ENCODE assay signal across 26 mouse cellular contexts in the genomic region with DNA sequence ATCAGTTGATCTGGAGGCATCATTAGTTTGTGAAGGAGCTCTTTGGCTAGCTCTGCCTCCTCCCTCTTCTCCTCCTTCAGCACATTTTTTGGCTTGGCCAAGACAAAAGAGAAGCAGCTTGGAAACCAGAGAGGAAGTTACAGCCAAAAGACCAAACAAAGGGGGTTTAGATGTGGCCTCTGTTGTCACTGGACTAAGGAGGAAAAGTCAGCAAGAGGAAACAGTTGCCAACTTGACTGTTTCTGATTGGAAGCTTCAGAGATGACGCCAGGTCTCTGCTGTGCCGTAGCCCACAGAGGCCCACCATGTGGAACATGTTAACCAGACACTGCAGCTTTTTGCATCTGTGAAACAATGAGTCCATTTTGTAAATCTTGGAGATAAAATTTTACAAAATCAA.
A peak's percentile ranks its signal among the peaks of the same experiment; 100 is the strongest.
DNase-seq lines count a peak whose midpoint lies in the region; ATAC-seq and TF ChIP-seq lines count a peak whose summit lies in the region.
"Had no signal": no experiment of that assay in that cellular context is flagged by ENCODE, and none has a peak within 500 bp of the region (broad histone marks: within the 10 kb centered on the region; RNA-seq: fewer than 3 reads in every experiment).

No protein-coding gene starts in this region.

- H3K4me2 ChIP-seq in hindbrain, postnatal 0 days (ENCODE audit: low read depth, low read length), result no peak overlapping the region
- H3K4me2 ChIP-seq in hindbrain, embryonic 14.5 days (replicated peaks), result no peak overlapping the region
- no peak overlapping the region for H3K4me2 ChIP-seq in limb, embryonic 15.5 days
- H3K4me2 ChIP-seq: embryonic facial prominence, embryonic 13.5 days; forebrain, embryonic 13.5 days; heart, embryonic 13.5 days; hindbrain, embryonic 15.5 days; intestine, embryonic 15.5 days had no signal

- no peaks in the 10 kb centered on the region for H3K36me3 ChIP-seq in hindbrain, postnatal 0 days (ENCODE audit: insufficient read depth, low read length)
- no peaks in the 10 kb centered on the region for H3K36me3 ChIP-seq in hindbrain, embryonic 14.5 days (replicated peaks; ENCODE audit: control insufficient read depth, insufficient read depth)
- peaks cover 32% of the 10 kb centered on the region for H3K36me3 ChIP-seq in limb, embryonic 15.5 days
- H3K36me3 ChIP-seq: forebrain, embryonic 10.5 days; heart, embryonic 10.5 days; heart, embryonic 13.5 days; hindbrain, embryonic 15.5 days; intestine, embryonic 15.5 days had no signal

- WGBS in hindbrain, postnatal 0 days, result 53% methylated on average over 2 of the region's 2 CpGs
- WGBS in hindbrain, embryonic 14.5 days, result 71% methylated on average over 2 of the region's 2 CpGs
- WGBS in limb, embryonic 15.5 days, result 58% methylated on average over 2 of the region's 2 CpGs

- no peak overlapping the region for H3K27ac ChIP-seq in hindbrain, postnatal 0 days
- H3K27ac ChIP-seq in hindbrain, embryonic 14.5 days, result no peak overlapping the region
- H3K27ac ChIP-seq in limb, embryonic 15.5 days, result peak overlapping the region; percentile 17; the same call in 1 of the 2 replicates
- H3K27ac ChIP-seq: embryonic facial prominence, embryonic 13.5 days; forebrain, embryonic 10.5 days; forebrain, embryonic 13.5 days; heart, adult 2 months; heart, embryonic 10.5 days; heart, embryonic 13.5 days; hindbrain, embryonic 15.5 days; intestine, embryonic 15.5 days had no signal

- peak; percentile 1 to 3 for DNase-seq in cerebellum, postnatal 10 days
- no peak for DNase-seq in cerebellum, adult 9-10 months
- peak; percentile 1 for DNase-seq in hindbrain, postnatal 0 days (ENCODE audit: low spot score)
- DNase-seq in hindbrain, embryonic 14.5 days (ENCODE audit: low spot score), result no peak
- peak; percentile 0 for DNase-seq in Muller cell, postnatal 12 days (ENCODE audit: inconsistent ontology term)
- no peak for DNase-seq in adrenal gland, postnatal 25 days
- no peak for DNase-seq in thymus, adult 18-20 months
- DNase-seq: adrenal gland, postnatal 10 days; cerebellum, adult 11 months; cerebellum, adult 2 months; cerebellum, postnatal 25 days; gastrocnemius, postnatal 10 days; heart, adult 2 months; heart, postnatal 14 days; heart, postnatal 4 days; kidney, adult 11 months had no signal

- no peaks in the 10 kb centered on the region for H3K27me3 ChIP-seq in hindbrain, postnatal 0 days (ENCODE audit: insufficient read depth, low read length)
- H3K27me3 ChIP-seq in hindbrain, embryonic 14.5 days (ENCODE audit: control insufficient read depth, insufficient read depth, low read length), result no peaks in the 10 kb centered on the region
- no peaks in the 10 kb centered on the region for H3K27me3 ChIP-seq in limb, embryonic 15.5 days
- H3K27me3 ChIP-seq: embryonic facial prominence, embryonic 13.5 days; forebrain, embryonic 13.5 days; heart, embryonic 13.5 days; hindbrain, embryonic 15.5 days; intestine, embryonic 15.5 days; Patski had no signal

- H3K4me3 ChIP-seq in hindbrain, postnatal 0 days (ENCODE audit: low read length), result no peak overlapping the region
- no peak overlapping the region for H3K4me3 ChIP-seq in hindbrain, embryonic 14.5 days (replicated peaks; ENCODE audit: low read length)
- H3K4me3 ChIP-seq in limb, embryonic 15.5 days, result no peak overlapping the region
- H3K4me3 ChIP-seq: embryonic facial prominence, embryonic 13.5 days; forebrain, embryonic 10.5 days; forebrain, embryonic 13.5 days; heart, adult 2 months; heart, embryonic 10.5 days; heart, embryonic 13.5 days; hindbrain, embryonic 15.5 days; intestine, embryonic 15.5 days had no signal

- no peak overlapping the region for H3K9ac ChIP-seq in hindbrain, postnatal 0 days (replicated peaks; ENCODE audit: low read length)
- no peak overlapping the region for H3K9ac ChIP-seq in hindbrain, embryonic 14.5 days
- no peak overlapping the region for H3K9ac ChIP-seq in limb, embryonic 15.5 days
- H3K9ac ChIP-seq: embryonic facial prominence, embryonic 13.5 days; forebrain, embryonic 13.5 days; heart, embryonic 13.5 days; hindbrain, embryonic 15.5 days; intestine, embryonic 15.5 days had no signal

- no peaks in the 10 kb centered on the region for H3K9me3 ChIP-seq in hindbrain, postnatal 0 days (ENCODE audit: low read length)
- no peaks in the 10 kb centered on the region for H3K9me3 ChIP-seq in hindbrain, embryonic 14.5 days (ENCODE audit: control insufficient read depth, low read length)
- no peaks in the 10 kb centered on the region for H3K9me3 ChIP-seq in limb, embryonic 15.5 days
- H3K9me3 ChIP-seq: embryonic facial prominence, embryonic 13.5 days; forebrain, embryonic 10.5 days; forebrain, embryonic 13.5 days; heart, embryonic 10.5 days; heart, embryonic 13.5 days; hindbrain, embryonic 15.5 days; intestine, embryonic 15.5 days had no signal

- no peaks in the 10 kb centered on the region for H3K4me1 ChIP-seq in hindbrain, postnatal 0 days (ENCODE audit: insufficient read depth, low read length)
- no peaks in the 10 kb centered on the region for H3K4me1 ChIP-seq in hindbrain, embryonic 14.5 days (replicated peaks; ENCODE audit: control insufficient read depth, insufficient read depth, low read length)
- H3K4me1 ChIP-seq in limb, embryonic 15.5 days, result no peaks in the 10 kb centered on the region
- H3K4me1 ChIP-seq: embryonic facial prominence, embryonic 13.5 days; forebrain, embryonic 10.5 days; forebrain, embryonic 13.5 days; heart, embryonic 10.5 days; hindbrain, embryonic 15.5 days; intestine, embryonic 15.5 days had no signal

- no peak for TF ChIP-seq CTCF in hindbrain, postnatal 0 days (IDR thresholded peaks at IDR 0.05; ENCODE audit: low read depth)

- no peak for ATAC-seq in hindbrain, postnatal 0 days
- ATAC-seq in hindbrain, embryonic 14.5 days (ENCODE audit: low FRiP score), result no peak
- ATAC-seq in limb, embryonic 15.5 days (ENCODE audit: insufficient number of reproducible peaks, low FRiP score, low TSS enrichment, low read depth), result no peak
- ATAC-seq: forebrain, embryonic 13.5 days; forebrain, embryonic 16.5 days; intestine, embryonic 15.5 days; Patski had no signal

Comparison
In these comparisons a context has a peak if more than half of its experiments do, and no peak if none do; other contexts are left out.
1. DNase-seq: peak in cerebellum, postnatal 10 days (2 of 2), hindbrain, postnatal 0 days (single experiment) and Muller cell, postnatal 12 days (single experiment); none in cerebellum, adult 9-10 months (single experiment), hindbrain, embryonic 14.5 days (single experiment), adrenal gland, postnatal 25 days (single experiment) and thymus, adult 18-20 months (0 of 2).